Mouse (Mus musculus): Measurements from ENCODE around the gene Eps15.

DNA sequence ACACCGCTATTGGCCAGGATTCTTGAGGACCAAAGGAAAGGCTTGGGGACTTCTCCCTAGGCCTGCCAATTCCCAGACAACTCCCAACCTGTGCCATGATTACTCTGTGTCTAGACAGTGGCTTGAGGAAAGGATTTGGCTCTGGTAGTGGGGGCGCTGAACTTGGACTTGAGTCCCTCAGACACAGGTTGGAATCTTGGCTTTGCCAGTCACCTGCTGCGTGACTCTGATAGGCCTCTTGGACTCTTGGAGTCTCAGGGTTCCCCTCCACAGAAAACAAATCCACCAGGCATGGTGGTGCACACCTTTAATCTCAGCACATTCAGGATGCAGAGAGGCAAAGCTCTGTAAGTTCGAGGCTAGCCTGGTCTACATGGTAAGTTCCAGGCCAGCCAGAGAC, 139.5 kb downstream of the Eps15 start:
- no peak for TF ChIP-seq POLR2A (IDR thresholded peaks at IDR 0.05; ENCODE audit: borderline replicate concordance, extremely low read depth, insufficient read depth, insufficient read length, poor library complexity, severe bottlenecking)
- TF ChIP-seq CTCF (IDR thresholded peaks at IDR 0.05; ENCODE audit: borderline replicate concordance, extremely low read depth, insufficient read depth, insufficient read length): no peak
